Mouse (Mus musculus): Measurements from ENCODE around the gene Trim25. TPM values are rescaled to one million over a fixed set of nuclear protein-coding genes. Genes with fewer than 3 reads are reported as not detected.

Gene Trim25
- polyA plus RNA-seq (2012; rRNA removed), result 9.2 and 12.9 TPM in 2 replicates

GRCm38 (mm10) chr11:88998974-88999722 lies at the start of gene Trim25:
Trim25 (plus strand) TSS chr11:88999376.

GRCm38 (mm10) chr11:88955217-88955969 lies 43.8 kb upstream of the Trim25 start, which contains the start of gene Scpep1:
Scpep1 (minus strand) TSS chr11:88955465.

GRCm38 (mm10) chr11:88966881-88967361 lies 32.3 kb upstream of the Trim25 start, which contains the start of gene Elobl:
Elobl (minus strand) TSS chr11:88966931.

GRCm38 (mm10) chr11:88970202-88970732 lies 28.9 kb upstream of the Trim25 start, which contains the start of gene Coil:
Coil (plus strand) TSS chr11:88970252.

GRCm38 (mm10) chr11:89066750-89067149 lies 67.6 kb downstream of the Trim25 start, which contains the start of gene Dgke:
Dgke (minus strand) TSS chr11:89066850.

Other genes with a start within 250 kb of the Trim25 start
- 9.5 and 10.5 TPM in 2 replicates for gene Akap1, start 134.8 kb upstream of the Trim25 start, polyA plus RNA-seq (2012; rRNA removed)
- gene Scpep1, start 43.9 kb upstream of the Trim25 start, polyA plus RNA-seq (2012; rRNA removed), result 13.5 and 18.7 TPM in 2 replicates
- gene Elobl, start 32.4 kb upstream of the Trim25 start, polyA plus RNA-seq (2012; rRNA removed), result not detected in 2 replicates
- gene Coil, start 29.1 kb upstream of the Trim25 start, polyA plus RNA-seq (2012; rRNA removed), result 4.3 and 4.6 TPM in 2 replicates
- 0.63 and 0.66 TPM in 2 replicates for gene Dgke, start 67.5 kb downstream of the Trim25 start, polyA plus RNA-seq (2012; rRNA removed)
- 0.08 TPM in 1 of 2 replicates, not detected in the other for gene Gm525, start 74.5 kb downstream of the Trim25 start, polyA plus RNA-seq (2012; rRNA removed)

All from liver, embryonic 14 days (tissue).